Mouse (Mus musculus) lung, postnatal 14 days (tissue): ENCODE data around the gene Gpc5.
A peak's percentile ranks its signal among the peaks of the same experiment; 100 is the strongest.

ENCODE experiments used
- DNase-seq: peaks from one replicate; pipeline ENCODE4 v3.0.0; 2021

The Gpc5 gene

DNA sequence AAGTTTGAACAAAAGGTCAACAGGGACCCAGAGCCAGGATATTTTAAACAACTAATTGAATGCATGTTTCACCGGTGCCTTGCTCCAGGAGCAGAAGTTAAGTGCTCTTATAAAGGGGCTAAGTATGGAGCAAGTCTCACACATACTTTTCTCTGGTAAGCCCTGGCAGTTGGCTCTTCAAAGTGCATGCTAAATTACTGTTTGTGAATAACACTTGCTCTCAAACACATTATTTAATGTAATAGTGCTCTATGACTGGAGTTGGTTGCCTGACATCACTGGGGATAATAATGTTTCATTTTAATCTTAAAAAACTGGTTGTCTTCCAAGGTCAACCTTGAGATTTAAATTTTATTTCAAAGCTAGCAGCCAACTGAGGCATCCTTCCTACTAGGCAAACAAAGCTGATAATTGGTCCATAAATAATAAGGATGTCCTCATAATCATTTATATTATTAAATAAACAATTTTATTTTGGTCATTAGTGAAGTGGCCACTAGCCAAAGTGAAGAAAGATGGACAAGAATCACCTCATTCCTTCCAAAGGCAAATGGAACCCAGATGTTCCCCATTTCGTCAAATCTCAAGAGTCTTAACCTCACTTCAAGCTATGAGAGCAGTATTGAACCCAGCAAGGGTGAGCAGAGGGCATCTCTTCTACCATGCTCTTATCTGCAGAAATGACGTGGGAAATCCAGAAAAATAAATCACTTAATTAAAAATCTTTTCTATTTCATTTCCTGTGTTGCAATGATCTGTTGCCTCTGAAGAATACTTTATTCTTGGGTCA lies 488.6 kb downstream of the Gpc5 start:
- DNase-seq, result no peak

DNA sequence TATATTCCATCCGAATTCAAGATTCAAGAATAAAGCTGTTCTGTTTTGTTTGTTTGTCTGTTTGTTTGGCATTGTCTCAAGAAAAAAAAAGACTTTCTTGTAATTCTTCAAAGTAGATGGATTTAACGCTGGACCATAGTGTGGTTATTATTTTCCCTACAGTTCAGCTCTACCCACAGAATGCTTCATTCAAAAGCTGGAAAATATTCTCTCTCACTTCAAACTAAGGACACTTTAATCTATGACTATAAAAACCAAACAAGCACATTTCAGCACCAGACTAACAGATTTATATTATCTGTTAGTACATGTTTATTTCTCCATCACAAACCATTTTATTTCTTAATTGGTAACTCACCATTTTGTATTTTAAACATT lies 489.2 kb downstream of the Gpc5 start:
- no peak for DNase-seq

DNA sequence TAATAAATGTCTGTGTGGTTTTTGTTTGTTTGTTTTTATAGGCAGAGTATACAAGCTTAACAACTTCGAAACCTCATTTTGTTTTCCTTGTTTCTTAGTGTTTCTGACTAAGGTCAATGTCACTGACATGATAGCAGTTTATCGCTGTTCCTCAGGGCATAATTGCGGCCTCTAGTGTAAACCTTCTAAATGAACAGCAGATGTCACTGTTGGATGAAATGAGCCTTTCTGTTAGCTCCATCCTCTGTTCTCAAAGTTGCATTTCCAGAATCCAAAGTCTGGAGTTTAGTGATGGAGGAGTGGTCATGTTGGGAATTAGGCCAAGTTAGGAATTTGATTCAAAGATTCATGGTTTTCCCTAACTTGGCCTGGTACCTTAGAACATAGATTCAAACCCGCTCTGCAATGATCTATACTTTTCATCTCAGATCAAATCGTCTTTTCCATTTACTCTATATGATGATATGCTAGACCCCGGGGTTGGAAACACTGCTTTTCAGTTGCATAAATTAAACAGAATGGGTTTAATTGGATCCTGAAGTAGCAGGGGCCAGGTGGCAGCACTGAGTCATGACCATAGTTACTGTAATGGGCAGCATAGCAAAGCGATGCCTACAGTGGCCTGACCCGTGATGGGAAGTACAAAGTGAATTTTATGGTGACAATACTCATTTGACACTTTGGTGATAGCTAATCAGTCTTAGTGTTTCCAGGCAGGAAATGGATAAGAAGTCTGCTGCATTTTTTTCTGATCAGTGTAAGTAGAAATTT lies 508.4 kb downstream of the Gpc5 start:
- no peak for DNase-seq

DNA sequence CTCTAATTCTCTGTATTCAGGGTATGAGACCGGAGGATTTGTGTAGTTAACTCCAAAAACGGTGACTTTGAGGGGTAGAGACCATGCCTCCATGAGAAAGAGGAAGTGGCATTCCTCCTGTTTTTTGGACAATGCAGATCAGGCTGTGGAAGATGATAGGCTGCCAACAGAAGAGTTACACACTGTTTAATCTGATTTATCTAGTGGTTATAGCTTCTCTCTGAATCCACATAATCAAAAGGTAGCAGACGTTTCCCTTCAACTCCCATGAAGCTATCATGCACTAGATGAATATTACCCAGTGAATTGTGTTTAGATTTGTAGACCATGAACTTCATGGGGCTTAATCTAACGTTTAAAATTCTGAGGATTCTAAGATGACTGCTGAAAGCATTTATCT lies 522.1 kb downstream of the Gpc5 start:
- DNase-seq, result no peak

DNA sequence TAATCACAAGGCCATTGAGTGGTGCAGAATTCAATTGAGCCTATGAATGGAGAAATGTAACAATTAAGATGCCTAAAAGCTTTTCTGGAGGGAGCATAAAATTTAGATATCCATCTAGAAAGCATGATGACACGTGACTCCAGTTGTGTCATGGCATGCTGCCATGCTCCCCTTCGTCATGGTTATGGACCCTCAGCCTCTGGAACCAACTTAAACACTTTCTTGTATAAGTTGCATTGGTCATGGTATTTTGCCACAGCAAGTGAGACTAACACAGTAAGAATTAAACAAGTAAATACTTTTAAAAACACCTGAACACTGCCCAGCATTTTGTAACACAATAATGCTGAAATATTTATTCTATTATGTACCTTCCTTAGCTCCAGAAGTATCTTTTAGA lies 524.3 kb downstream of the Gpc5 start:
- DNase-seq, result no peak

DNA sequence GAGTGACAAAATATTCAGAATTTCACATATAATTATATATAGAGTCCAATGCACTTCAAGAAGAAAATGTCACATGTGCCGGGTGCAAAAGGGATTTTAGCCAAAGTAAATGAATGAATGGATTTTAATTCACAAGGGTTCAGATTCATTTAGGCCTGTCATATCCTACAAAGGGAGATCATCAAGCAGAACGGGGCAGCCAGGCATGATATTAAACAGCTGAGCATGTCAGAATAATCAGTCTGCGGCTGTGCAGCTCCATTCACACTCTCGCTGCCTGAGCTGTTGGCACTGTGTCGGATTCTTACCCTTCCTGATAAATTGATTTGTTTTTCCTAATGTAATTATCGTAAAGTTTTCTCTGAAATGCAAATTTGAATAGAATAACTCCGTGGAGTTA lies 524.8 kb downstream of the Gpc5 start:
- DNase-seq, result no peak

DNA sequence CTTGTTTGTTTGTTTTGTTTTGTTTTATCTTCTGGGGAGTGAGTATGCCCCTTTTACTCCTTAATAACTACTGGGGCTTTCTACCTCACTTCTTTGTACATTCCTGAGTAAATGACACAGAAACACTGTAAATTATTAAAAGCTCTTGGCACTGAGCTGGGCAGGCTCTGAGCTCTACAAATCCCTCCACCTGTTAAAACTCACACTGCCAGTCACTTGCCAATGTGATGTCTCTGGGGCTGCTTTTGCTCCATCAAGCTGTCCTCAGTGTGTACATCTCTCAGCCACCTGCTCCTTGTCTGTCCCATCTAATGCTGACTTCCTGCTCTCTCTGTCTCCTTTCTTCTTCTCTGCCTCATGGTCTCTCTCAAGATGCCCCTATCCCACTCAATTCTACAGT lies 528.5 kb downstream of the Gpc5 start:
- no peak for DNase-seq

DNA sequence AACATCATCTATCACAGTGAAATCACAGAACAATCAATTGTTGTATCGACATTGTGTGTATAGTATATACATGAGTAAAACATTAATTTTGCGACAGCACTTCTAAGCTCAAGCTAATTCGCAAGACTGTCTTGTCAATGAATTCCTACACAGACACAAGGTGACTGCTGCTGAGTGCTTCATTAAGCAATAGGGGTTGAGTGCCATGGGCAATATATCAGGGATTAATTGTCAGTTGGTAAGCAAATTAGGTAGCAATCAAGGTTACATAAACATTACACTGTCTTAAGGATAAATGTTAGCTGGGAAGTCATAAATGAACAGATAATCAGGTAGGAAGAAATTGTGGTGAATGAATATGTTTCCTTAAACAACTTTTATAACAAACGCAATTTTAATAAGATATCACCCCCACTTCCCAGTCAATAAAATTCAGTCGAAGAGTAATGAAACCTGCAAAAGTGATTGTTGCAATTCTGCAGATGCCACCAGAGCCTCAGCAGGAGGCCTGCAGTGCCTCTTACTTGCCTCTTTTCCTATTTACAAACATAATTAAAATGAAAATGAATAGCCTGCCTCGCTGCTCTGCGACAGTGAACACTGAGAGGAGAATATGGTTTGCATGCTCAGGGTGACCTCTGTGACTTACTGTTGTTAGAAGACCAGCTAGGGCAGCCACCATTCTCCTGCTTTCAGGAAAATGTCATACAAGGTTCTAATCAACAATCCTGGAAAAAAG lies 539.3 kb downstream of the Gpc5 start:
- no peak for DNase-seq

DNA sequence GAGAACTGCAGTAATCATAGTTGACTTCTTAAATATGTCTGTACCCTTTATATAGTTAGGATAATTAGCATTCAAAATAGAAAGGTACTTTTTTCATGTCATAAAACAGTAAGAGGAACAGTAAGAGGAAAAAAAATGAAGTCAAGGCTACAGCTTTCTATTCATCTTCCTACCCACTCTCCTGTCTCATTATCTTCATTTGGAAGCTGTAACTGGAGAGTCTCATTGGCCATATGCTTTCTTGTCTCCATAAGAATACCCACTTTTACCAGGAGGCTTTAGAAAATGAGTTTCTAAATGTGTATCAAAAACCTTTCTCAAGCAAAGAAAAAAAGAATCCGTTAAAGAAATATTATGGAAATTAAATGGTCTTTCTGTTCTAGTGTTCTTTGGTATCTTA lies 541.3 kb downstream of the Gpc5 start:
- no peak for DNase-seq

DNA sequence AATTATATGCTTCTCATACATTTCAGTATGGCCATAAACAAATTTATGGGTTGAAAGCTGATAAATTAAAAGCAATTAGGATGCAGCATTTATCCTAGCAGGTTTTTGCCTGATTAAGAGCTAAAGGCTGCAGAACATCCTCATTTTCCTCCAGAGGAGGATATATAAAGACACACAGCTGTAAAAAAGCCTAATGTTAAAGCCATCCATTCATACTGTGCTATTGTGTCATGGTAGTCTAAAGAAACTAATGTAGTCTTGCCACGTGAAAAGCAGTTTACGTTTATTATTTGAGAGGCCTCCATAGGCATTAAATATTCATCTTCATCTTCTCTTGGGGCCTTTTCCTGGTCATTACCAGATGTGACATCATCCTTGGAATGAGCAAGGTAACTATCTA lies 587.9 kb downstream of the Gpc5 start:
- DNase-seq, result no peak

DNA sequence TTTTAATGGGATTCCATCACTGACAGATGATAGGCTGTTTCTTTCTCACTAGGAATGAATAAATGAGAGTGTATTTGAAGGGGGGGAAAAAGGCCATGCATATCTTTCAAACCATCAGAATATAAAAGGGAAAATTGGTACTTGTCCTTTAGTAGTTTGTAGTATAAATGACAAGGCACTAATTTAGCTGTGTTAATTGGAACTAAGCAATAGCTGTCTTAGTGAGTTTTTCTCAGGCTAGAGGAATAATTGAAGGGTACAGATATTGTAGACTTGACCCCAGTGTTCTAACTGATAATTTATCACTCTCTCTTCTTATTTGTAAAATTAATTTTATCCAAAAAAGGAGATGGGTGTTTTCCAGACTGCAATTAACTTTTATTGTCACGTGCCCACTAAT lies 654.0 kb downstream of the Gpc5 start:
- no peak for DNase-seq

DNA sequence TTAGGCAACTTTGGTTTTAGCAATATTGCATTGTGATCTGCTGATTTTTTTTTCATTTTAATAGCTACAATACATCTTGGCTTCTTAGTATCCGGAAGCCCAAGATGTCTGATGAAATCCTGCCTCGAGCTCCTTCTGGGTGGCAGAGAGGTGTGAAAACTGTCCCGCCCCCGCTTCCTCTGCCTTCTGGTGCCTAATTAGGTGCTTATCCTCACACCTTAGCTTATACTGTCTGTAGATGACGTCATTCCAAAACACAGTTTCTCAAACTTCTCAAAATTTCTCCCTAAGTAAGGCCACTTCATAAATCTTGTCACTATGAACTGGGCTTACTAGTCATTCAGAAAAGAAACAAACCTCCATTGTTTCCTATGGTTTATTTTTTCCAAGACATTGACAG lies 668.2 kb downstream of the Gpc5 start:
- DNase-seq, result no peak

DNA sequence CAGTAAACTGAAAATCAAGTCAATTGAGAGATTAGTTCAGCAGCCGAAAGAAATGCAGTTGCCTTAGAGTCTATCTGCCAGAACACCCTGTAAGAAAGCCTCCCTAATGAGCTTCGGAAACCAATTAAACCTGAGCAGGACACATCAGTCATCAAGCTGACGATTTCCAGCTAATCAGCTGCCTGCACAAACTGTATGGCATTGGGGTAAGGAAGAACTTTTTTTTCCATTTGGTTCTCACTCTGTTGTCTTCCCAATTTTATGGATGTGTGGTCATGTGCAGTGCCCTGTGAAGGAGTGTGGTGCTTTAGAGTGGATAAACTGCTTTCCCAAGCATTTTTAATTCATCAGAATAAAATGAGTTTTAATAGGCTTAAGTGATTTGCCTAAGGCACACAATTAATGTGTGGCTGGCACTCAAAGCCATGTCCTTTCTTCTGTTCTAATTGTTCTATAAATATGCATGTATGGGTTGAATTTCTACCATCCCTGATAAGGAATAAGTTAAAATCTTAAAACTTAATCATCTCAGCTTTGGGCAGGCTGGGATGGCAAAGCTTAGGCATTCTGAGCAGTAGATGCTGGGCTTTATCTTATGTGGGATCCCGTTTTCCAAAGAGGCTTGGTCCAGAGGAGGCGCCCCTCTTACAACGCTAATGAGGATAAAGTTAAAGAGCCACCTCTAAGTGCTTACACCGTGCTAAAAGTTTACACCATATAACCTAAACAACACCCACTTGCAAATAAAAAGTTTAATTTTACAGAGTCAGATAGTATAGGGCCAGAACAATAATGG lies 687.6 kb downstream of the Gpc5 start:
- no peak for DNase-seq

DNA sequence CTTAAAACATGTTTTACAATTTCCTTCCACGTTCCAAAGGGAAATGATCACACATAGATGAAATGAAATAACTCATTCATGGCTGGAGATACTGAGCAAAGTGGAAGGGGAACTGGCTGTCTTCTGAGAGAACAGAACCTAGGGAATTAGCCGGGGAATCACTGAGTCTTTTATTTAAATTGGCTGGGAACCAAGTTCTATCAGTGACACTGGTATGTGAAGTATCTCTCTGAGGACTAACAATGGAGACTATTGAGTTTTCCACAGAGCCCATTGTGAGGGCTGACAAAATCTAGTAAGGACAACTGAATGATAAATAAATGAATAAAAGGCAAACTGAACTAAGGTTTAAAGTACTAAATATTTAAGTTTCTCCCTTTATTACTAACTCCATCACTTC lies 712.7 kb downstream of the Gpc5 start:
- DNase-seq, result no peak

DNA sequence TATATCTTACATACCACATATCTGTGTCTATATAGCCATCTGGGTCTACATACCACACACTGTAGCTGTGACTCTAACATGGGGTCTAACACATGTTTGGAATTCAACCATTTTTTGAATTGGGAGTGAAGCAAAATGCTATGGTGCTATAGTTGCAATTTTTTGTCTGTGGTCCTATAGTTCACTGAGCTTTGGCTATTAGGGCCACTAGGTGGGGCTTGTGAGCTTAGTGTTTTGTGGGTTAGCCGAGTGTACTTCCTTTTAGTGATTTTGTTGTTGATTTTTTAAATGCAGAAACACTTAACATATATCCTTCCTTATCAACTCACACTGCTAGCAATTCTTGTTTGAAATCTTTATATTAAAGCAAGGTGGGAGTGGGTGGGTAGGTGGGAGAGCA lies 727.0 kb downstream of the Gpc5 start:
- DNase-seq, result no peak

DNA sequence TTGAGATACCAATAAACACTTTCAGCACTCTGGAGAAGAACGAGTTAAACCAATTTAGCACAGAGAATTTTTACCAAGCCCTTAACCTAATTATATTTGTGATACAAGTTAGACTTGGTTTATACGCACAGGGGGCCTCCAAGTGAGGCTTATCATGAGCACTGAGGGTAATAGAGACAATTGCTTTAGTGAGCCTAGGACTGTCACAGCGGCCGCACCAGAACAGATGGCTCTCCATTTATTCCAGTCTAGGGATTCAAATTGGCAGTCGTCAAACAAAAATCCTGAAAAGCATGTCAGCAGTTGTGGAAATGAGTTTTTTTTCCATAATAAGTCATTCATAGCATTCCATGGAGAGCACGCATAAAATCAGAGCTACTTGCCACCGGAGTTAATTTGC lies 729.6 kb downstream of the Gpc5 start:
- DNase-seq, result no peak

DNA sequence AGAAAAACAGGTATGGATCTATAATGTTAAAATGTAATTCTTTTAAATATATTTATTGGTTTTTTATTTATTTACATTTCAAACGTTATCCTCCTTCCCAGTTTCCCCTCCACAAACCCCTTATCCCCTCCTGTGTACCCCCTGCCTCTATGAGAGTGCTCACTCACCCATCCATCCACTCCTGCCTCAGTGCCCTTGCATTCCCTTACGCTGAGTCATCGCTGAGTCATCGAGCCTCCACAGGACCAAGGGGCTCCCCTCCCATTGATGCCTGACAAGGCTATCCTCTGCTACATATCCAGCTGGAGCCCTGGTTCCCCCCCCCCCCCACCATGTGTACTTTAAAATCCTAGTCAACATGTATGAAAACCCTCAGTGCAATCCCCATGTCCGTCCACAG lies 738.5 kb downstream of the Gpc5 start:
- DNase-seq, result no peak

DNA sequence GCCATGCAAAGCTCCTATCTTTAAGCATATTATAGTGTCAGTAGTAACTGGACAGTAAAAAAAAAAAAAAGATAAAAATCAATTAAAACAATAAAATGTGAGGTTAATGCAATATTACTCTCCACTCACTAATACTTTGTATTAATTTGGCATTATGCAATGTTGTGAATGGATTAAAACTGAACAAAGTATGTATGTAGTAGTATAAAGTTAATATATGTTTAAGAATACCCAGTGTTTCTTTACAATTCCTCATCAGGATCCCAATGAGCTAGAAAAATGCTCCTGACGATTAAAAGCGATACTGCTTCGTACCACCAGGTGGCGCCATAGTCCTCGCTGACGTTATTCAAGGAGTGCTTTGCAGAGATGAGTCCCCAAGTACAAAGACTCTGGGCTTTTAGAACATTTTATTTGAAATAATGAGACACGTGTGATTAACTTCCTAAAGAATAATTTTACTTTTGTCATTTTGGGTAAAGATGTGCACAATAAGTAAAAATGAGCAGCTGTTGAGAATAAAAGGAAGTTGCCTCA lies 739.3 kb downstream of the Gpc5 start:
- DNase-seq, result peak; percentile 59

DNA sequence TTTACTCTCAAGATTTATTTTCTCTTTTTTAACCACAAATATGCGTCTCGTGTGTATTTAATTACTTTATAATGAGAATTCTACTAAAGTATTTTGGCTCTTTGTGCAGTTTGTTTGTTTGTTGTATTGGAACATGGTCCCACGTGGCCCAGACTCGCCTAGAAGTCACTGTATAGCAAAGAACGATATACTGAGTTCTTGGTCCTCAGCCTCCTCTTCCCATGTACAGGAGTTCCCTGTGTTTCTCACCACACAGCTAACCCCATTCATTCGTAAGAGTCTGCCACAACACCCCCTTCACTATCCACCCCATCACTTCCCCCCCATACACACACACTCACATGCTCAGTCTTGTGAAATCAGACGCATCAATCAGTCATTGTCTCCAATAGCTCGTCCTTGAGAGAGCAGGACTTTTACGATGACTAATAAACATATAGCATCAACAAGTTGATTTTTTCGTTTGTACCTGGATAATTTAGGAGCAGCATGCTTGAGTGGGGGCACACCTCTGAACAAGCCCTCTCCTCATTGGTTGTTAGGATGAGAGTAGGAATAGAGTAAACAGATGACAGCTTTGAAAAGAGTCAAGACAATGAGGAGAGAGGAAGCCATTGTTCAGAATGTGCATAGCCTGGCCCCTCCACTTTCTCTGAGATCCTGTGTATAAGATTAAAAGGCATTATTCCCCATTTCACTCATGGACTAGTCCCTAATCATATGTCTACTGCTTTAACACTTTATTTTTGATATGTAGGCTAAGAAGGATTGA lies 740.0 kb downstream of the Gpc5 start:
- DNase-seq, result no peak

DNA sequence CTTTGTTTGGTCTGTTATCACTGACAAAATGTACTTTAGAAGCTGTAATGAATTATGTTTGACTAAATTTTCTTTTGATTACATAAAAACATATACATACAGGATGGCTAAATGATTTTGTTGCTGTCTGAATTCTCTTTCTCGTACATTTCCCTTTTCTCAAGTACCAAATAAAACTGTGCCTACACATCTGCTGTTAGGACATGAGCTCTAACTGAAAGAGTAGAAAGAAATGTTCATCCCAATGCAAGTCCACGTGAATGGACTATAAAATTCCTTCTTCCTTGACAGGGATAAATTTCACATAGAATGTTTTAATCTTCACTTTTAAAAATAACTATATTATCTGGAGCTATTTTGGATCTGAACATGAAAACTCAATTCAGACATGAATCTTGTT lies 751.8 kb downstream of the Gpc5 start:
- no peak for DNase-seq

DNA sequence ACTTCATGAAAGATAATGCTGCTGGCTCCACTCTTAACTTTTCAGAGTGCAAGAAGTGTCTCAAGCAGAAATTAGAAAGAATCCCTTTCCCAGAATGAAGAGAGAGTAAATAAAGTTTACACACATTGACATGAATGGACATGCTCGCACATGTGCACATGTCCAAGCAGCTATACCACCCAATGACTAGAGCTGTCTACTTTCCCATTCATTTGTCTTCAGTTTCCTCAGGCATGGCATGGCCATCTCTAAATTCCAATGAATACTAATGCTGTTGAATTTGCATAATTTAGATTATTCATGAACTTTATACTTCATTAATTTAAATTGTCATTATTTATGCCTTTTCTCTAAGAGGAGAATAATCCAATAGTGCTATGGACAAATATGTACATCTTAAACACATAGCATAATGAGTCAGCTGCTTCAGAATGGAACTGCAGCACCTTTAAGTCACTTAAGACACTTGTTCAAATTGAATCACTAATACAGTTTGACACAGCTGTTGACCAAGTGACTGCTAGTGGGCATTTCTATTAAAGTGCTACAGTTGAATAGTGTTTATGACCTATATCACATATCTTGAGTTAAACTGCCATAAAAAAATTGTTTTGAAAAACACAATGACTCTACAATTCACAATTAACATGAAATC lies 752.9 kb downstream of the Gpc5 start:
- DNase-seq, result no peak

DNA sequence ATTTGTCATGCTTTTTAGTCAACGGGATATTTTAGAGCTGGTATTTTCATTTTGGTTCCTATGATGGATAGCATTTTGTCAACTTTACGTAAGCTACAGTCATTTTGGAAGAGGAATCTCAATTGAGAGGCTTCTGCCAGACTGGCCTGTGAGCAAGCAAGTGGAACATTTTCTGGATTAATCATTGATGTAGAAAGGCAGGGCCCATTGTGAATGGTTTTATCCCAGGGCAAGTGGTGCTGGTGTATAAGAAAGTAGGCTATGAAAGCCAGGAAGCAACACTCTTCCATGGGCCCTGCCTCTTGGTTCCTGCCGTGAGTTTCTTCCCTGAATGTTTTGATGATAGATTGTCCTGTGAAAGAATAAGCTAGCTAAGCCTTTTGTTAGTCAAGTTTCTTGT lies 777.1 kb downstream of the Gpc5 start:
- DNase-seq, result no peak
